Mouse (Mus musculus): ENCODE results near the gene Vmn1r2. TPM values are rescaled to one million over a fixed set of nuclear protein-coding genes. Genes with fewer than 3 reads are reported as not detected.

Vmn1r2 gene
- polyA plus RNA-seq (2015; fragmentation: Illumina TruSeq; extraction: RNeasy Lipid Tissue Mini Kit (QIAGEN cat#74804); ENCODE audit: insufficient read depth, low read depth, low replicate concordance): not detected

GRCm38 (mm10) chr4:3167020-3167419 is at the start of gene Vmn1r2:
Gene Vmn1r2 (plus strand): TSS chr4:3167320.

DNA sequence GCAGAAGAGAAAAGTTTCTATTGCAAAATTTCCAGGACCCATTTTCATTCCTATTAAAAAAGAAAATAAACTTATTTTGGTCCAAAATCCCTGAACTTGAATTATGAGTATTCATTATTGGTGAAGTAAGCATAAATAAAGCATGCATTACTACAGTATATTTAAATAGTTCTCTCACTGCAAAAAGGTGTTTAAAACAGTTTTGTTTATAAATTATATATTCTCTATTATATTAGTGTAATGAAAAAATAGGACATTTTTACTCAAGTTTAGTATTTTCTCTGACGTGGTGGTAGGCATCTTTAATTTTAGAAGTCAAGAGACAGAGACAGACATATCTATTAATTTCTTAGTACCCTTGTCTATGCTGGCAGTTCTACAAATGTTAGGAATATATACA is 18.1 kb downstream of the Vmn1r2 start, which contains the start of gene Vmn1r3:
Vmn1r3 (minus strand) TSS at position 101 of the 400 bp plus-strand sequence.

Other genes starting within 250 kb of the Vmn1r2 start
- gene Vmn1r3, start 18.0 kb downstream of the Vmn1r2 start, polyA plus RNA-seq (2015; fragmentation: Illumina TruSeq; extraction: RNeasy Lipid Tissue Mini Kit (QIAGEN cat#74804); ENCODE audit: insufficient read depth, low read depth, low replicate concordance): not detected